Mouse (Mus musculus) brown adipose tissue, adult 24 weeks (tissue): ENCODE data around the gene Gm49322. TPM values are rescaled to one million over a fixed set of nuclear protein-coding genes. Genes with fewer than 3 reads are reported as not detected.

Source experiments
- polyA plus RNA-seq: library from polyadenylated mRNA; stranded (reverse); fragments of >200 nt; gene quantifications from 2 replicates; pipeline ENCODE4 v1.2.4, GENCODE M21; 2012; ENCODE audit not compliant: missing spikeins, insufficient read depth, insufficient read length

Gene Gm49322
- polyA plus RNA-seq, 1 experiment, result 0.67 TPM

Other genes with a start within 250 kb of the Gm49322 start
- not detected in 2 replicates for gene Plk5, start 249.6 kb upstream of the Gm49322 start, polyA plus RNA-seq
- gene Mex3d, start 218.4 kb upstream of the Gm49322 start, polyA plus RNA-seq, result 3.3 and 3.7 TPM in 2 replicates
- 79.3 and 90.4 TPM in 2 replicates for gene Mbd3, start 206.5 kb upstream of the Gm49322 start, polyA plus RNA-seq
- gene Uqcr11, start 199.2 kb upstream of the Gm49322 start, polyA plus RNA-seq, result 2,528 and 2,993 TPM in 2 replicates
- gene Tcf3, start 172.4 kb upstream of the Gm49322 start, polyA plus RNA-seq, result 11.4 and 15.1 TPM in 2 replicates
- not detected in 2 replicates for gene Onecut3, start 111.2 kb upstream of the Gm49322 start, polyA plus RNA-seq
- gene Atp8b3, start 66.9 kb upstream of the Gm49322 start, polyA plus RNA-seq, result not detected in 2 replicates
- 10.8 and 13.8 TPM in 2 replicates for gene Rexo1, start 44.5 kb upstream of the Gm49322 start, polyA plus RNA-seq
- gene Klf16, start 28.7 kb upstream of the Gm49322 start, polyA plus RNA-seq, result 4.1 and 4.2 TPM in 2 replicates
- gene Abhd17a, start 15.7 kb upstream of the Gm49322 start, polyA plus RNA-seq, result 76.3 and 81.6 TPM in 2 replicates
- gene Scamp4, start 3.1 kb upstream of the Gm49322 start, polyA plus RNA-seq, result 14.6 and 16.2 TPM in 2 replicates
- 1.0 TPM in 1 of 2 replicates, not detected in the other for gene Adat3, start 3.1 kb upstream of the Gm49322 start, polyA plus RNA-seq
- 50.9 and 67.7 TPM in 2 replicates for gene Csnk1g2, start 16.8 kb downstream of the Gm49322 start, polyA plus RNA-seq
- gene Btbd2, start 51.0 kb downstream of the Gm49322 start, polyA plus RNA-seq, result 20.6 and 33.9 TPM in 2 replicates
- 313 and 519 TPM in 2 replicates for gene Mknk2, start 72.1 kb downstream of the Gm49322 start, polyA plus RNA-seq
- gene Mob3a, start 96.0 kb downstream of the Gm49322 start, polyA plus RNA-seq, result 5.2 and 12.0 TPM in 2 replicates
- gene Izumo4, start 96.2 kb downstream of the Gm49322 start, polyA plus RNA-seq, result 2.5 and 5.0 TPM in 2 replicates
- gene Ap3d1, start 136.2 kb downstream of the Gm49322 start, polyA plus RNA-seq, result 35.0 and 40.9 TPM in 2 replicates
- gene Dot1l, start 149.2 kb downstream of the Gm49322 start, polyA plus RNA-seq, result 11.5 and 15.8 TPM in 2 replicates
- 12.1 and 15.3 TPM in 2 replicates for gene Sf3a2, start 192.2 kb downstream of the Gm49322 start, polyA plus RNA-seq
- 30.2 and 40.5 TPM in 2 replicates for gene Plekhj1, start 192.6 kb downstream of the Gm49322 start, polyA plus RNA-seq
- not detected in 2 replicates for gene Amh, start 199.2 kb downstream of the Gm49322 start, polyA plus RNA-seq
- gene Jsrp1, start 207.5 kb downstream of the Gm49322 start, polyA plus RNA-seq, result 2.4 and 4.9 TPM in 2 replicates
- gene Oaz1, start 220.6 kb downstream of the Gm49322 start, polyA plus RNA-seq, result 447 and 892 TPM in 2 replicates
- gene Lingo3, start 238.0 kb downstream of the Gm49322 start, polyA plus RNA-seq, result not detected in 2 replicates
- 55.6 and 61.3 TPM in 2 replicates for gene Lsm7, start 249.2 kb downstream of the Gm49322 start, polyA plus RNA-seq
- gene Sppl2b, start 249.3 kb downstream of the Gm49322 start, polyA plus RNA-seq, result 8.7 and 14.0 TPM in 2 replicates